Mouse (Mus musculus) thymus, adult 2 months (tissue): Measurements from ENCODE around the gene Nrgn. TPM values are rescaled to one million over a fixed set of nuclear protein-coding genes. Genes with fewer than 3 reads are reported as not detected.
A peak's percentile ranks its signal among the peaks of the same experiment; 100 is the strongest.

ENCODE experiments used
- DNase-seq: peaks from one replicate; pipeline ENCODE4 v3.0.0; 2021
- H3K27ac ChIP-seq: fragments of 200-500 bp; 2 replicates; pipeline ENCODE4 v1.5.1; 2012; ENCODE audit warnings: low read length, control low read depth; ENCODE audit not compliant: control insufficient read depth, insufficient read depth
- H3K27me3 ChIP-seq: fragments of 200-500 bp; 2 replicates; pipeline ENCODE4 v1.6.1; 2012; ENCODE audit warnings: mild to moderate bottlenecking, low read length, moderate library complexity, mixed read lengths; ENCODE audit not compliant: control insufficient read depth, insufficient read depth
- H3K36me3 ChIP-seq: fragments of 200-500 bp; 2 replicates; pipeline ENCODE4 v1.6.1; 2012; ENCODE audit warnings: mild to moderate bottlenecking, low read length, moderate library complexity; ENCODE audit not compliant: control insufficient read depth, insufficient read depth
- H3K4me1 ChIP-seq: fragments of 200-500 bp; replicated peaks from 2 replicates; pipeline ENCODE4 v1.6.1; 2012; ENCODE audit warnings: low read length; ENCODE audit not compliant: control insufficient read depth, insufficient read depth
- H3K4me3 ChIP-seq: fragments of 200-500 bp; 2 replicates; pipeline ENCODE4 v1.5.1; 2012; ENCODE audit warnings: mild to moderate bottlenecking, low read length, control low read depth, moderate library complexity; ENCODE audit not compliant: control insufficient read depth, insufficient read depth
- CTCF ChIP-seq: fragments of 200-500 bp; IDR thresholded peaks from 2 replicates; pipeline ENCODE4 v1.5.1; 2012; ENCODE audit warnings: mild to moderate bottlenecking, control low read depth, low read length, moderate library complexity, borderline replicate concordance; ENCODE audit not compliant: control insufficient read depth, poor library complexity, insufficient read depth; ENCODE audit errors: extremely low read depth
- POLR2A ChIP-seq: fragments of 200-500 bp; IDR thresholded peaks from 2 replicates; pipeline ENCODE4 v1.6.1; 2012; ENCODE audit warnings: mild to moderate bottlenecking, low read length, control low read depth, moderate library complexity; ENCODE audit not compliant: control insufficient read depth, poor library complexity, insufficient read depth; ENCODE audit errors: extremely low read depth
- WGBS: fragments of 180-500 bp; shearing (Covaris S2); methylation state at CpG from one replicate; pipeline ENCODE4 v1.1.7; 2018; 5-methylcytosine and 5-hydroxymethylcytosine counted together
- polyA plus RNA-seq: library from polyadenylated mRNA; depleted of rRNA; stranded (reverse); fragments of >200 nt; gene quantifications from 2 replicates; pipeline ENCODE4 v1.2.3, GENCODE M21; 2012; rRNA removed

The Nrgn gene
- 14.2 and 16.2 TPM in 2 replicates for polyA plus RNA-seq

- no peaks in the 10 kb centered on the region for H3K36me3 ChIP-seq
- H3K4me3 ChIP-seq, result peak within 1 kb of the TSS; percentile 43
- peaks cover 31% of the 10 kb centered on the region for H3K4me1 ChIP-seq
- no peak within 1 kb of the TSS for H3K27ac ChIP-seq
- TF ChIP-seq POLR2A (no peak), CTCF (no peak)
- whole genome bisulfite sequencing, result 5% methylated on average over 31 of the region's 31 CpGs
- no peaks in the 10 kb centered on the region for H3K27me3 ChIP-seq
- peak; percentile 75 for DNase-seq
These were observed at the start of gene Nrgn for GRCm38 (mm10) chr9:37552536-37553293. Gene Nrgn (minus strand): TSS chr9:37552904.

DNA sequence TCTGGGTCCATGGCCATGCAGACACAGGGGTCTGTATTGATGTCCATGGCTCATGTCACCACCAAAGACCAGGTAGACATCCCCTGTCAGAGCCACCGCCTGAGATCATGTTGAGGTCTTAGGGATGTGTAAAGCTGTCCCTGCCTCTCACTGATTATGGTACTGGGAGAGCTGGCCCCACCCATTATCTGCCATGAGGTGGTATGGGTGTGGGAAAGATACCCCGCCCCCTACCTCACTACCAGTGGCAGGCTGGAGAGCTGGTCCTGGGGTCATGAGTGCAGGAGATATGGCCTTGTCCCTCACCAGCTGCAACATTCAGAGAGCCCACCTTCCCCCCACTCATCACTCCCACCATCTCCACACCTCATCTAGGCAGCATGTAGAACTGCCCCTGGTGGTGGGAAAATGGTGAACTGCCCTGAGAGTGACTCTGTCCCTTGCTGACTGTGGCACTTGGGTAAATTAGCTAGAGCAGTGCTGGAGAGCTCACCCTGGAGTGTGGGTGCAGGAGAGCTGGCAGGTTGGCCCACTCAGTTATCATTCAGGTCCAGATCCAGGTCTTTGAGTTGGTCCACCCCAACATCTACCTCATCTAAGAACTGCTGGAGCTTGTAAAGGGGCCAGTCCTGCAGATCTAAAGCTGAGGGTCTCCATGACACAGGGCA is 48.0 kb upstream of the Nrgn start:
- Histone ChIP-seq H3K4me3 (no peak overlapping the region), H3K27ac (no peak overlapping the region), H3K36me3 (no peaks in the 10 kb centered on the region), H3K4me1 (no peaks in the 10 kb centered on the region), H3K27me3 (no peaks in the 10 kb centered on the region)
- no peak for TF ChIP-seq POLR2A
- no peak for TF ChIP-seq CTCF
- no peak for DNase-seq
- 93% methylated on average over 2 of the region's 2 CpGs for WGBS

GRCm38 (mm10) chr9:37598637-37599036 is 45.9 kb upstream of the Nrgn start:
- Histone ChIP-seq H3K27me3 (no peaks in the 10 kb centered on the region), H3K4me1 (no peaks in the 10 kb centered on the region), H3K27ac (no peak overlapping the region), H3K4me3 (no peak overlapping the region), H3K36me3 (no peaks in the 10 kb centered on the region)
- no peak for DNase-seq
- WGBS, result 75% methylated on average over 2 of the region's 2 CpGs
- TF ChIP-seq POLR2A (no peak), CTCF (no peak)

DNA sequence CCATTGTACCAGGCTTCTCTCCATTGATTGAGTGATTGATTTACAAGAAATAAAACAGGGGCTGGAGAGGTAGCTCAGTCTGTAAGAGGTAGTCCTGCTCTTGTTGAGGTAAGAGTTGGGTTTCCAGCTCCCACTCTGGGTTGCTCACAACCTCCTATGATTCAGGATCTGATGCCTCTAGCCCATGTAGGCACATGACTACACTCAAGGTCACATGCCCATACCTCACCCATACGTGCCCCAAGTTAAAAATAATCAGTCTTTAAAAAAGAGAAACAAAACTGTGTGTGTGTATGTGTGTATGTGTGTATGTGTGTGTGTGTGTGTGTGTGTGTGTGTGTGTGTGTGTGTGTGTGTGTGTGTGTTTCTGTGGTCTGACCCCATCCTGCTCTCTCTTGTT is 42.9 kb upstream of the Nrgn start:
- peaks cover 2% of the 10 kb centered on the region; the same call in 1 of the 2 replicates for H3K4me1 ChIP-seq
- 70% methylated on average over 1 of the region's 1 CpGs for WGBS
- TF ChIP-seq POLR2A (no peak), CTCF (no peak)

DNA sequence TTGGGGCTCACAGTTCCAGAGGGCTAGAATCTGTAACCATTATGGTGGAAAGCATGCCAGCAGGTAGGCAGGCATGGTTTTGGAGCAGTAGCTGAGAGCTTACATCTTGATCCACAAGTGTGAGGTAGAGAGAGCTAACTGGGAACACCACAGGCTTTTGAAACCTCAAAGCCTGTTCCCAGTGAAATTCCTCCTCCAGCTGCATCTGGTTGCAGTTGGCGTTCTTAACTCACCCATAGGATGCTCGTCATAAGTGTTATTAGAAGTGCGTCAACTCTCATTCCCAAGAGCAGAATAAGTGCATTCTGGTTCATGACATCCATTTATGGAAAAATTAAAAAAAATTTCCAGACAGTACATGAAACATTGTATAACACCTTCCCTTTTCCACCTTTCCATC is 41.0 kb upstream of the Nrgn start:
- H3K27me3 ChIP-seq, result no peaks in the 10 kb centered on the region
- no peak overlapping the region for H3K27ac ChIP-seq
- H3K36me3 ChIP-seq, result no peaks in the 10 kb centered on the region
- peaks cover 2% of the 10 kb centered on the region; the same call in 1 of the 2 replicates for H3K4me1 ChIP-seq
- TF ChIP-seq CTCF, result no peak
- TF ChIP-seq POLR2A, result no peak
- WGBS, result 95% methylated on average over 3 of the region's 3 CpGs
- no peak overlapping the region for H3K4me3 ChIP-seq
- DNase-seq, result no peak

More for the DNA sequence above, 42.9 kb upstream of the Nrgn start:
- Histone ChIP-seq H3K4me3 (no peak overlapping the region), H3K27me3 (no peaks in the 10 kb centered on the region), H3K36me3 (no peaks in the 10 kb centered on the region), H3K27ac (no peak overlapping the region)
- no peak for DNase-seq

- no peak for TF ChIP-seq POLR2A
- no peak for TF ChIP-seq CTCF
- Histone ChIP-seq H3K27me3 (no peaks in the 10 kb centered on the region), H3K36me3 (no peaks in the 10 kb centered on the region), H3K4me1 (peaks cover 2% of the 10 kb centered on the region; the same call in 1 of the 2 replicates), H3K4me3 (no peak overlapping the region), H3K27ac (no peak overlapping the region)
- no peak for DNase-seq
- WGBS, result 24% methylated on average over 6 of the region's 6 CpGs
These were observed 39.9 kb upstream of the Nrgn start for GRCm38 (mm10) chr9:37592633-37593032.
